Mouse (Mus musculus) cortical plate, adult 2 months (tissue): ENCODE measurements around the gene Usp48.

Source experiments
- CTCF ChIP-seq: fragments of 200-500 bp; IDR thresholded peaks from 2 replicates; pipeline ENCODE4 v1.5.1; 2011; ENCODE audit warnings: mild to moderate bottlenecking, control low read depth, low read length; ENCODE audit not compliant: insufficient read depth; ENCODE audit errors: extremely low read depth
- POLR2A ChIP-seq: fragments of 200-500 bp; IDR thresholded peaks from 2 replicates; pipeline ENCODE4 v1.6.1; 2011; ENCODE audit warnings: mild to moderate bottlenecking, low read length, control low read depth; ENCODE audit not compliant: insufficient read depth; ENCODE audit errors: extremely low read depth

DNA sequence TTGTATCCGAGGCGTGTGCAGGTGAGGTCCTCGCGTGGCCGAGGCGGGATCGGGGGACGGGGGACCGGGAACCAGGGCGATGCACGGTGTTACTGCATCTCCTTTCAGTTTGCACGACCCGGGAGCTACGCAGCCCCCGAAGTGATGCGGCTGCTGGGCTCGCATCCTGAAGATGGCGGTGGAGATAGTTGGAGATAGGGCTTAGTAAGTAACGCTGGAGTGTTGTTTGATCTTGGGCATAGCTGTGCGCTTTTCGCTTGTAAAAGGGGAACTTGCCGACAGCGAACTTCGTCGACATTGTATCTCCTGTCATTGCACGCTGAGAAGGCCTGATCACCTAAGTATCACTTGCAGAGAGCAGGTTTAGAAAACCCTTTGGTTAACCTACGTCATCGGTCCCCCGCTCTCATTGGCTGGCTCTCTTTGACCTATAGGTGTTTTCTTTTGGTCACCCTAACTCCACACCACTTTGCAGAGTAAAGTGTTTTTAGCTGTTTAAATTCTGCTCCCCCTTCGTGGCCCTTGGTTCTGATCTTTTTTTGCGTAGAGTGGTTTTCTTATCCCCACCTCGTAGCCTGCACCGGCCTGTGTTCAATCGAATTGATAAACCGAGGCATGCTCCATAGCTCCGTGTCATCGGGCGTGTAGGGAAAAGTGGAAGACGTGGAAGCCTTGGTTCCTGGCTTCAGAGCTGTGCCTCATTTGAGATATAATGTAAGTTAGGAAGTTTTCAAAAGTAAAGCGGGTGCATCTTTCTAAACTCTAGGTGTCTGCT, 1.1 kb downstream of the Usp48 start:
- TF ChIP-seq CTCF: no peak
- TF ChIP-seq POLR2A: peak; percentile 16; the same call in 1 of the 2 replicates
